Mouse (Mus musculus): Measurements from ENCODE around the gene Dhcr7.

DNA sequence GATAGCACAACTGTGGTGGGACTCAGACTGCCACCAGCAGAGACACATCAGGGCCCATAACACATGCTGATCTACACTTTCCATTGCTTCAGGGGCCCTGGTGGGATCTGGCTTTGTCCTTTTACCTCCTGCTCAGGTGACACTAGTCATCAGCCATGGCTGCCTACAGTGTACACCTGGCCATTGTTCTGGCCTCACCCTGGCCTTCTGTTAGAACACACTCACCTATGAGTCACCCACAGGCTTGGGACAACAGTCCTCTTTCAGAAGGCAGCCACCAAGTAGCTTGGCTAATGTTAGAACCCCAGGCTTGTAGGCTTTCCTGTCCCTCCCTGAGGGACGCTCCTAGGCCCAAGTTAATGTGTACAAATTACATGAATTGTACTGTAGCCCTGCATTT lies 22.2 kb upstream of the Dhcr7 start:
- TF ChIP-seq POLR2A (IDR thresholded peaks at IDR 0.05; ENCODE audit: borderline replicate concordance, control insufficient read depth, low read depth, low read length) (no peak), CTCF (IDR thresholded peaks at IDR 0.05; ENCODE audit: control insufficient read depth, insufficient read depth, low read length) (no peak)
